Mouse (Mus musculus): ENCODE data around the gene Paxx.

Gene Paxx

DNA sequence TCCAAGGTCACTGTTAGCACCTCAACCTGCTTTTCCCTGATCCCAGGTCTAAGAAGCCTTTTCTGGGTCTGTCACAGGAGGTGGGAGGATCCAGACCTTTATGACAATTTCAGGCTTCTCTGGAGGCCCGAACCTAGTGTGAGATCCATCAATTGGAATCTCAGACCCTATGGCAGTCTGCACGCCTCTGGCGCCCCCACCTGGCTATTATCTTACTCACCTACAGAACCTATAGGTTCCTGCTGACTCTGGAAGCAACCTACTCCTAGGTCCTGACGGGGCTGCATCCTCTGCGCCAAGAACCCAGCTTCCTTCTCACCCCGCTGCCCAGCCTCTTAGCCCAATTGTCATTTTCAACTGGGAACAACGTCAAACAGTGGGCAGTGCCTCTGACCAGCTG, 22.1 kb upstream of the Paxx start:
- DNase-seq (ENCODE audit: low read depth, low spot score), result peak; percentile 75

DNA sequence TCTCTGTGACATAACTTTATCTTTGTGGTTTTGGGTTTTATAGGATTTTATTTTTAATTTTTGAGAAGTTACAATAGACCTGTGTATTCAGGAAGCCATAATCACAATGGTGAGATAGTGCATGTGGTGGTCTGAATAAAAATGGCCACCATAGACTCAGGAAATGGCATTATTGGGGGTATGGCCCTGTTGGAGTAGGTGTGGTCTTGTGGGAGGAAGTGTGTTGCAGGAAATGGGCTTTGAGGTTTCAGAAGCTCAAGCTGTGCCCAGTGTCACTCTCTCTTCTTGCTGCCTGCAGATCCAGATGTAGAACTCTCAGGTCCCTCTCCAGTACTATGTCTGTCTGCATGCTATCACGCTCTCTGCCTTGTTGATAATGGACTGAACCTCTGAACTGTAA, 19.6 kb upstream of the Paxx start:
- DNase-seq (ENCODE audit: low read depth, low spot score), result peak; percentile 22

GRCm38 (mm10) chr2:25479551-25480311, 18.8 kb upstream of the Paxx start:
- DNase-seq (ENCODE audit: low read depth, low spot score), result no peak

- DNase-seq (ENCODE audit: low read depth, low spot score), result no peak
Measured at GRCm38 (mm10) chr2:25477967-25478675, 17.2 kb upstream of the Paxx start.

DNA sequence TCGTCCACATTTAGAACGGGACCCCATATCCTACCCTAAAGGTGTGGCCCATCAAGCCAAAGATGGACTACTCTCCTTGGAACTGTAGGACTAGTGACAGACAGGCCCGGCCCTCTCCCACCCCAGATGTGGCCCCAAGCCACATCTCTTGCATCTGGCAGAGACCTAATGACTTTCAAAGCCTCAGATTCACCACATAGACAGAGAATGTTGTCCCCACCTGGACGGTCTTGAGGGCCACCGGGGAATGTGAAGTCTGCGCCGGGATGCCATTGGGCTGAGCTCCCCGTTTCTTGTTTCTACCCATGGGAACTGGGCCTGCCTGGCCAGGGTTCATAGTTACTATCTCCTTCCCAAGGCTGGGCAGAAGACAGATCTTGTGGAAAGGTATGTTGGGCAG, 16.6 kb upstream of the Paxx start:
- DNase-seq (ENCODE audit: low read depth, low spot score), result no peak

DNA sequence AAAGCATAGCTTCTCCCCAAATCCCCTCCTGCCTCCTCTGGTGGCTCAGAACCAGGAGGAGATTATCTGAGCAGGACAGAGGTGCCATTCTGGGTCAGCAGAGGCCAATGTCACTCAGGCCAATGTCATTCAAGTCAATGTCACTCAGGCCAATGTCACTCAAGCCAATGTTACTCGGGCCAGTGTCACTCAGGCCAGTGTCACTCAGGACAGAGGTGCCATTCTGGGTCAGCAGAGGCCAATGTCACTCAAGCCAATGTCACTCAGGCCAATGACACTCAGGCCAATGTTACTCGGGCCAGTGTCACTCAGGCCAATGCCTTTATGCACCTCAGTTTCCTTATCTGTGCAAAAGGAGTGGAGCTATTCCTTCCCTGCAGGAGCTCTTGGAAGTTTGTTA, 11.7 kb upstream of the Paxx start:
- DNase-seq (ENCODE audit: low read depth, low spot score), result no peak

DNA sequence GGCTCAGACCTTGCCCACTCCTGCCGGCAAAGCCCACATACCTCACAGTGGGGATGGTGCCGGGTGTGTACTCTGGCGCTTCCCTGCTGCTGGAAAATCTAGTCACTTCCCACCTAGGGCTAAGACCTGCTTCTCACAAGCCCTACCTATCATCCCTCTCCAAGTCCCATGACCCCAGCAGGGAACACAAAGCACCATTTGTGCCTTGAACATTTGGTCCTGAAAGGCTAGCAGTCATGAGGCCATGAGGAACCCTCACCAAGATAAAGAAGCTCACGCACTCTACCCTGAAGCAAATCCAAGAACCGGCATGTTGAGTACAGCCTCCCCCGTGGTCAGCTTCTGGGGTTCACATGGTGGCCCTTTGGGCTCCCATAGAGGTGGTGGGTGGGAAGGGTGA, 9.1 kb upstream of the Paxx start, which contains the start of gene Ptgds:
TSS of gene Ptgds (minus strand) at position 78 of the 400 bp plus-strand sequence.
- DNase-seq (ENCODE audit: low read depth, low spot score), result no peak

DNA sequence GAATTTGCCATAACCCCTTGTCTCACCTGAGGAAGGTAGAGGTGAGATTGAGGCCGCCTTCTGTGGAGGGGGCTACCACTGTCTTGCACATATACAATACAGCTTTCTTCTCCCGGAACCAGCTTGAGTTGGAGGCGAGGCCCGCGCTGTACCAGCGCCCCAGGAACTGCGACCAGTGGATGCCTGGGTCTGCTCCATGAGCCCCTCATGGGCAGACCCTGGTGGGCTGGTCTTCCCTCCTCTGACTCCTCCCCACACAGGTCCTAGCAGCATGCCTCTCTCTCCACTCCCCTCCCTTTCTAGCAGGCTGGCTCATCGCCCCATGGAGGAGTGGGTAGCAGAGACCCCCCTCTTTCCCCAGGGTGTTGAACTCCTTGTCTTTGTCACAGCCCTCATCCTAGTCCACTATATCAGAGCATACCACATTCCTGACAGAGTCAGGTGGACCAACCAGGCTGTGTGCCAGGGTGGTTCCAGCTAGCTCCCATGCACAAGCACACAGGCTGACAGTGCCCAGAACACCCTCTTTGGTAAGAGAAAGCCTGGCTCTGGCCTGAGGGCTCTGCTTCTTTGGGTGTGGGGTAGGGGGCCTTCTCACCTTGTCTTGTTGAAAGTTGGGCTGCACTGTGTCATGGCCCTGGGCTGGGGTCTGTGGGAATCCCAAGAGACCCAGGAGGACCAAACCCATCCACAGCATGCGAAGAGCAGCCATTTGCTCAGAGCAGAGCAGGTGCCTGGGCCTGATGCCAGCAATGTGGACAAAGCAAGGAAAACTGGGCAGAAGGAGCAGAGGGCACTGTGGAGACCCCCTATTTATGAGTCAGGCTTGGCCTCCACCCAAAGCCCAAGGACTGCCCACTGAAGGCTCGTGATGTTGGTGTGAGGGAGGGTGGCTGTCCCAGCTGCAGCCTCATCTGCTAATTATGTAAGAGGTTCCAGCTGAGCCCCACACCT, 8.3 kb upstream of the Paxx start:
- no peak for DNase-seq (ENCODE audit: low read depth, low spot score)

DNA sequence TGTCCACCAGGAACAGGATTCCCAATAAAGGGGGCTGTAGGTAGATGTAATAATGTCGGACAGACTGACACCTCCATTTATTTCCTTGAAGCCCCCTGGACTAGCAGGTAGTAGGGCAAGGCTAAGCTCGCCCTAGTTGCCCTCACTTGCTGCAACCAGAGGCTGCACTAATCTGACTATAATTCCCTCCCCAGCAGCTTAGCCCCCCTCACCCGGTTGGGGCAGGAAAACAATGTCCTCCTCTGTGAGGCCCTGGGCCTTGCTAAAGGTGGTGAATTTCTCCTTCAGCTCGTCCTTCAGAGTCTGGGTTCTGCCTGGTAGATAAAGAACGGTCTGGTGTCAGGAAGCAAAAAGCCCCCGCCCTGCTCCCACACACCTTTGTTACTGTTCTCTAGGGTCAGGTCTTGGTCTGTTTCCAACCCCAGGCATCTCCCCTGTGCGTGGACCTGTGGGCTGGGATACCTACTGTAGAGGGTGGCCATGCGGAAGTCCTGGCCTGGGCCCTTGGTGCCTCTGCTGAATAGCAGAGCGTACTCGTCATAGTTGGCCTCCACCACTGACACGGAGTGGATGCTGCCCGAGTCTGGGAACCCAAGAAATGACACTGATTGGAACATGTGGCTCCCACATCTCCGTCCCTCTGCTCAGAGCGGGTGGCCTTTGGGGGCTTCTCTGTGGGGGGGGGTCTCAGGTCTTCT, 6.9 kb upstream of the Paxx start:
- no peak for DNase-seq (ENCODE audit: low read depth, low spot score)

GRCm38 (mm10) chr2:25465816-25466635, 5.1 kb upstream of the Paxx start:
- DNase-seq (ENCODE audit: low read depth, low spot score), result peak; percentile 46

DNA sequence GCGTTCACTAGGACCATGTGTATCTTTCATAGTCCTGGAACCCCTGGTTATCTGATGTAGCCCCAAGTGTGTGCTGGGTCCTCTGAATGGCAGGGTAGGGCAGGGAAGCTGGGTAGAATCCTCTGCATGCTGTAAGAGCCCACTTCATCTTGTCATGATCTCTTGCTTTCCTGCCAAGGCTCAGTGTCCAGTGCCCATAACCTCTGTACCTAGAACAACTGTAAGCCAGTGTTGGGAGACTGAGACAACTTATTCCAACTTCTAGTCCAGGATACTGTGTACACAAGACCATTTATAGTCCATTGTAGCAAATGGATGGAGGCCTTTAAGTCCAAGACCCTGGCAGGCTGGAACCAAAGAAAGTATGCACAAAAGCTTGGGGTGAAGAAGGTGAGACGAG, 4.4 kb upstream of the Paxx start:
- no peak for DNase-seq (ENCODE audit: low read depth, low spot score)

- no peak for DNase-seq (ENCODE audit: low read depth, low spot score)
Measured at GRCm38 (mm10) chr2:25463630-25464029, 2.7 kb upstream of the Paxx start.

DNA sequence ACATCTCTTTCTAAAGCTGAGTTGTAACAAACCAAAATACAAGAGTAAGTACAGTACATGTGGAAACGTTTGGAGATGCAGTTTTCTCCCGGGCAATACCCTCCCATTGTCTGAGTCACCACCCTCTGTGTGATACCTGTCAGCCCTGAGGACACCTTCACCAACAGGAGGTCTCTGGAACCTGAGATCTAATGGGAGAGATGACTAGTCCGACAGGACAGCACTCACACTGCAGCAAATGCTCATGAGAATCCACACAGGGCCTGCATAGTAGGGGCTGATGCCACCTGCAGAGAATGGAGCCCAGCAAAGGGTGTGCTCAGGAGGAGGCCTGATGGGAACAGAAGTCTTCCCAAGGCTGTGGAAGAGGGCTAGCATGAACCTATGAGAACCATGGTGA, 513 bp upstream of the Paxx start:
- no peak for DNase-seq (ENCODE audit: low read depth, low spot score)

- DNase-seq (ENCODE audit: low read depth, low spot score), result no peak
Measured at GRCm38 (mm10) chr2:25460135-25460534, 759 bp downstream of the Paxx start.

DNA sequence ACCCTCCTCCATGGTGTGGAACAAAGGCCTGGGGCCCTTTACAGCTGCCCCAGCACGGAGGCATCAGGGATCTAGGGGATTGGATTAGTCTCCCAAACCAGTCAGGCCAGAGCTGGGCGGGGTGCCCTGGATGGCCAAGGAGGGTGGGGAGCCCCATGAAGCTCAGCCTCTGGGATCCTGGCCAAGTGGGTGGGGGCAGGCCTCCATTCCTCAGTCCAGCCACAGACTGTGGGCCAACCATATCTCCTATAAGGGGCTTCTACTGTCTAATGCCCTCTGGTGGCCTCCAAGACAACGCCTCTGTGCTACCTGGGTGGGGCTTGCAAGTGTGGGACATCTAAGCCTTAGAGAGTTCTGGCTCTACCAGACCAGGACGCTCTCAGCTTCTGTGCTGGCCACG, 2.0 kb downstream of the Paxx start:
- DNase-seq (ENCODE audit: low read depth, low spot score), result no peak

- DNase-seq (ENCODE audit: low read depth, low spot score), result no peak
Measured at GRCm38 (mm10) chr2:25457022-25457896, 3.6 kb downstream of the Paxx start.

GRCm38 (mm10) chr2:25456205-25456953, 4.5 kb downstream of the Paxx start, which contains the start of gene Clic3:
Clic3 (plus strand) TSS chr2:25456838.
- no peak for DNase-seq (ENCODE audit: low read depth, low spot score)

- DNase-seq (ENCODE audit: low read depth, low spot score), result no peak
Measured at GRCm38 (mm10) chr2:25452951-25453350, 7.9 kb downstream of the Paxx start.

All from A20 (cell line).